Mouse (Mus musculus): ENCODE measurements around the gene Astn2. TPM values are rescaled to one million over a fixed set of nuclear protein-coding genes. Genes with fewer than 3 reads are reported as not detected.

The Astn2 gene
- polyA plus RNA-seq, 1 experiment from 2014 or later = 0.52 TPM

- ATAC-seq (ENCODE audit: insufficient read depth, low FRiP score, low TSS enrichment) (no peak), DNase-seq (ENCODE audit: low spot score) (no peak)
- no peak overlapping the region for H3K4me3 ChIP-seq (ENCODE audit: low read depth, low read length)
- H3K27ac ChIP-seq (ENCODE audit: low read depth, low read length) = no peak overlapping the region
- no peak overlapping the region for H3K9ac ChIP-seq (ENCODE audit: low read length)
- H3K27me3 ChIP-seq (ENCODE audit: control insufficient read depth, insufficient read depth, low read length) = no peaks in the 10 kb centered on the region
- H3K4me1 ChIP-seq (ENCODE audit: control insufficient read depth, insufficient read depth, low read length) = no peaks in the 10 kb centered on the region
- H3K36me3 ChIP-seq (ENCODE audit: control insufficient read depth, insufficient read depth, low read length) = no peaks in the 10 kb centered on the region
- H3K4me2 ChIP-seq (ENCODE audit: low read depth) = no peak overlapping the region
- no peaks in the 10 kb centered on the region for H3K9me3 ChIP-seq (ENCODE audit: control insufficient read depth, low read length)
Measured at GRCm38 (mm10) chr4:66002936-66003335, 401.5 kb downstream of the Astn2 start.

GRCm38 (mm10) chr4:65983643-65984042, 420.8 kb downstream of the Astn2 start:
- H3K4me1 ChIP-seq (ENCODE audit: control insufficient read depth, insufficient read depth, low read length) = no peaks in the 10 kb centered on the region
- H3K4me2 ChIP-seq (ENCODE audit: low read depth) = no peak overlapping the region
- H3K36me3 ChIP-seq (ENCODE audit: control insufficient read depth, insufficient read depth, low read length) = no peaks in the 10 kb centered on the region
- WGBS = 87% methylated on average over 2 of the region's 2 CpGs
- H3K4me3 ChIP-seq (ENCODE audit: low read depth, low read length) = no peak overlapping the region
- H3K27me3 ChIP-seq (ENCODE audit: control insufficient read depth, insufficient read depth, low read length) = no peaks in the 10 kb centered on the region
- no peak overlapping the region for H3K27ac ChIP-seq (ENCODE audit: low read depth, low read length)
- no peak for DNase-seq (ENCODE audit: low spot score)
- no peaks in the 10 kb centered on the region for H3K9me3 ChIP-seq (ENCODE audit: control insufficient read depth, low read length)
- no peak overlapping the region for H3K9ac ChIP-seq (ENCODE audit: low read length)
- no peak for ATAC-seq (ENCODE audit: insufficient read depth, low FRiP score, low TSS enrichment)

GRCm38 (mm10) chr4:65982882-65983281, 421.5 kb downstream of the Astn2 start:
- H3K9ac ChIP-seq (ENCODE audit: low read length) = no peak overlapping the region
- no peak for ATAC-seq (ENCODE audit: insufficient read depth, low FRiP score, low TSS enrichment)
- no peak overlapping the region for H3K4me3 ChIP-seq (ENCODE audit: low read depth, low read length)
- H3K4me1 ChIP-seq (ENCODE audit: control insufficient read depth, insufficient read depth, low read length) = no peaks in the 10 kb centered on the region
- H3K36me3 ChIP-seq (ENCODE audit: control insufficient read depth, insufficient read depth, low read length) = no peaks in the 10 kb centered on the region
- H3K4me2 ChIP-seq (ENCODE audit: low read depth) = no peak overlapping the region
- WGBS = 52% methylated on average over 4 of the region's 4 CpGs
- no peak overlapping the region for H3K27ac ChIP-seq (ENCODE audit: low read depth, low read length)
- no peaks in the 10 kb centered on the region for H3K9me3 ChIP-seq (ENCODE audit: control insufficient read depth, low read length)
- H3K27me3 ChIP-seq (ENCODE audit: control insufficient read depth, insufficient read depth, low read length) = no peaks in the 10 kb centered on the region
- DNase-seq (ENCODE audit: low spot score) = no peak

GRCm38 (mm10) chr4:65976251-65976650, 428.2 kb downstream of the Astn2 start:
- no peak overlapping the region for H3K4me3 ChIP-seq (ENCODE audit: low read depth, low read length)
- no peak for DNase-seq (ENCODE audit: low spot score)
- 87% methylated on average over 3 of the region's 3 CpGs for WGBS
- H3K9me3 ChIP-seq (ENCODE audit: control insufficient read depth, low read length) = no peaks in the 10 kb centered on the region
- no peak overlapping the region for H3K27ac ChIP-seq (ENCODE audit: low read depth, low read length)
- ATAC-seq (ENCODE audit: insufficient read depth, low FRiP score, low TSS enrichment) = no peak
- no peaks in the 10 kb centered on the region for H3K36me3 ChIP-seq (ENCODE audit: control insufficient read depth, insufficient read depth, low read length)
- no peaks in the 10 kb centered on the region for H3K27me3 ChIP-seq (ENCODE audit: control insufficient read depth, insufficient read depth, low read length)
- H3K4me2 ChIP-seq (ENCODE audit: low read depth) = no peak overlapping the region
- H3K4me1 ChIP-seq (ENCODE audit: control insufficient read depth, insufficient read depth, low read length) = no peaks in the 10 kb centered on the region
- no peak overlapping the region for H3K9ac ChIP-seq (ENCODE audit: low read length)

- no peaks in the 10 kb centered on the region for H3K4me1 ChIP-seq (ENCODE audit: control insufficient read depth, insufficient read depth, low read length)
- no peak overlapping the region for H3K9ac ChIP-seq (ENCODE audit: low read length)
- no peaks in the 10 kb centered on the region for H3K36me3 ChIP-seq (ENCODE audit: control insufficient read depth, insufficient read depth, low read length)
- DNase-seq (ENCODE audit: low spot score) (no peak), ATAC-seq (ENCODE audit: insufficient read depth, low FRiP score, low TSS enrichment) (no peak)
- 82% methylated on average over 1 of the region's 1 CpGs for WGBS
- H3K9me3 ChIP-seq (ENCODE audit: control insufficient read depth, low read length) = no peaks in the 10 kb centered on the region
- H3K4me3 ChIP-seq (ENCODE audit: low read depth, low read length) = no peak overlapping the region
- no peak overlapping the region for H3K27ac ChIP-seq (ENCODE audit: low read depth, low read length)
- no peaks in the 10 kb centered on the region for H3K27me3 ChIP-seq (ENCODE audit: control insufficient read depth, insufficient read depth, low read length)
- no peak overlapping the region for H3K4me2 ChIP-seq (ENCODE audit: low read depth)
Measured at GRCm38 (mm10) chr4:65972395-65972794, 432.0 kb downstream of the Astn2 start.

GRCm38 (mm10) chr4:65969318-65969717, 435.1 kb downstream of the Astn2 start:
- H3K9me3 ChIP-seq (ENCODE audit: control insufficient read depth, low read length) = no peaks in the 10 kb centered on the region
- 68% methylated on average over 2 of the region's 2 CpGs for WGBS
- no peaks in the 10 kb centered on the region for H3K27me3 ChIP-seq (ENCODE audit: control insufficient read depth, insufficient read depth, low read length)
- ATAC-seq (ENCODE audit: insufficient read depth, low FRiP score, low TSS enrichment) (no peak), DNase-seq (ENCODE audit: low spot score) (no peak)
- no peak overlapping the region for H3K9ac ChIP-seq (ENCODE audit: low read length)
- H3K4me2 ChIP-seq (ENCODE audit: low read depth) = no peak overlapping the region
- no peaks in the 10 kb centered on the region for H3K4me1 ChIP-seq (ENCODE audit: control insufficient read depth, insufficient read depth, low read length)
- no peak overlapping the region for H3K27ac ChIP-seq (ENCODE audit: low read depth, low read length)
- no peaks in the 10 kb centered on the region for H3K36me3 ChIP-seq (ENCODE audit: control insufficient read depth, insufficient read depth, low read length)
- H3K4me3 ChIP-seq (ENCODE audit: low read depth, low read length) = no peak overlapping the region

GRCm38 (mm10) chr4:65964604-65965003, 439.8 kb downstream of the Astn2 start:
- DNase-seq (ENCODE audit: low spot score) (no peak), ATAC-seq (ENCODE audit: insufficient read depth, low FRiP score, low TSS enrichment) (no peak)
- WGBS = 68% methylated on average over 3 of the region's 3 CpGs
- Histone ChIP-seq H3K4me1 (ENCODE audit: control insufficient read depth, insufficient read depth, low read length) (no peaks in the 10 kb centered on the region), H3K27ac (ENCODE audit: low read depth, low read length) (no peak overlapping the region), H3K36me3 (ENCODE audit: control insufficient read depth, insufficient read depth, low read length) (no peaks in the 10 kb centered on the region), H3K9ac (ENCODE audit: low read length) (no peak overlapping the region), H3K4me2 (ENCODE audit: low read depth) (no peak overlapping the region), H3K9me3 (ENCODE audit: control insufficient read depth, low read length) (no peaks in the 10 kb centered on the region), H3K4me3 (ENCODE audit: low read depth, low read length) (no peak overlapping the region), H3K27me3 (ENCODE audit: control insufficient read depth, insufficient read depth, low read length) (no peaks in the 10 kb centered on the region)

- H3K27me3 ChIP-seq (ENCODE audit: control insufficient read depth, insufficient read depth, low read length) = no peaks in the 10 kb centered on the region
- H3K4me3 ChIP-seq (ENCODE audit: low read depth, low read length) = no peak overlapping the region
- no peak overlapping the region for H3K4me2 ChIP-seq (ENCODE audit: low read depth)
- H3K9me3 ChIP-seq (ENCODE audit: control insufficient read depth, low read length) = no peaks in the 10 kb centered on the region
- no peaks in the 10 kb centered on the region for H3K4me1 ChIP-seq (ENCODE audit: control insufficient read depth, insufficient read depth, low read length)
- H3K9ac ChIP-seq (ENCODE audit: low read length) = no peak overlapping the region
- no peak overlapping the region for H3K27ac ChIP-seq (ENCODE audit: low read depth, low read length)
- ATAC-seq (ENCODE audit: insufficient read depth, low FRiP score, low TSS enrichment) (no peak), DNase-seq (ENCODE audit: low spot score) (no peak)
- no peaks in the 10 kb centered on the region for H3K36me3 ChIP-seq (ENCODE audit: control insufficient read depth, insufficient read depth, low read length)
- 92% methylated on average over 5 of the region's 5 CpGs for WGBS
Measured at GRCm38 (mm10) chr4:65959188-65959759, 445.1 kb downstream of the Astn2 start.

GRCm38 (mm10) chr4:65958369-65959187, 445.8 kb downstream of the Astn2 start:
- no peaks in the 10 kb centered on the region for H3K9me3 ChIP-seq (ENCODE audit: control insufficient read depth, low read length)
- no peak overlapping the region for H3K27ac ChIP-seq (ENCODE audit: low read depth, low read length)
- DNase-seq (ENCODE audit: low spot score) = no peak
- 84% methylated on average over 5 of the region's 5 CpGs for WGBS
- H3K4me3 ChIP-seq (ENCODE audit: low read depth, low read length) = no peak overlapping the region
- no peaks in the 10 kb centered on the region for H3K36me3 ChIP-seq (ENCODE audit: control insufficient read depth, insufficient read depth, low read length)
- no peak overlapping the region for H3K4me2 ChIP-seq (ENCODE audit: low read depth)
- no peak for ATAC-seq (ENCODE audit: insufficient read depth, low FRiP score, low TSS enrichment)
- H3K4me1 ChIP-seq (ENCODE audit: control insufficient read depth, insufficient read depth, low read length) = no peaks in the 10 kb centered on the region
- no peak overlapping the region for H3K9ac ChIP-seq (ENCODE audit: low read length)
- H3K27me3 ChIP-seq (ENCODE audit: control insufficient read depth, insufficient read depth, low read length) = no peaks in the 10 kb centered on the region

Data from neural tube, embryonic 11.5 days (tissue).